Mouse (Mus musculus) heart, embryonic 13.5 days (tissue): ENCODE results near the gene Ephb2. TPM values are rescaled to one million over a fixed set of nuclear protein-coding genes. Genes with fewer than 3 reads are reported as not detected.

Experiments
- ATAC-seq: fragments of 200-750 bp; cut with Nextera tagmentation; 2 replicates; pipeline ENCODE4 v1.8.0; 2017; ENCODE audit warnings: moderate TSS enrichment; ENCODE audit not compliant: insufficient number of reproducible peaks, low FRiP score, low TSS enrichment; ENCODE audit errors: extremely low read depth
- H3K27ac ChIP-seq: fragments of 300-500 bp; sonication (generic); replicated peaks from 2 replicates; pipeline ENCODE4 v1.5.1; 2015; ENCODE audit warnings: moderate library complexity, mild to moderate bottlenecking, inconsistent platforms
- H3K27me3 ChIP-seq: fragments of 300-500 bp; sonication (generic); replicated peaks from 2 replicates; pipeline ENCODE4 v1.6.1; 2015; ENCODE audit warnings: mild to moderate bottlenecking, inconsistent platforms
- H3K36me3 ChIP-seq: fragments of 300-500 bp; sonication (generic); 2 replicates; pipeline ENCODE4 v1.6.1; 2015; ENCODE audit warnings: mild to moderate bottlenecking, inconsistent platforms
- H3K4me1 ChIP-seq: fragments of 300-500 bp; sonication (generic); 2 replicates; pipeline ENCODE4 v1.6.1; 2015; ENCODE audit warnings: inconsistent platforms
- H3K4me2 ChIP-seq: fragments of 300-500 bp; sonication (generic); 2 replicates; pipeline ENCODE4 v1.6.1; 2015; ENCODE audit warnings: inconsistent platforms, mild to moderate bottlenecking, moderate library complexity
- H3K4me3 ChIP-seq: fragments of 300-500 bp; sonication (generic); 2 replicates; pipeline ENCODE4 v1.5.1; 2015; ENCODE audit warnings: moderate library complexity, mild to moderate bottlenecking, inconsistent platforms
- H3K9ac ChIP-seq: fragments of 300-500 bp; sonication (generic); 2 replicates; pipeline ENCODE4 v1.6.1; 2015; ENCODE audit warnings: inconsistent platforms, mild to moderate bottlenecking, moderate library complexity
- H3K9me3 ChIP-seq: fragments of 300-500 bp; sonication (generic); 2 replicates; pipeline ENCODE4 v1.6.1; 2016; ENCODE audit warnings: inconsistent platforms
- WGBS: fragments of 180-500 bp; shearing (Covaris S2); methylation state at CpG from one replicate; pipeline ENCODE4 v1.1.7; 2015; ENCODE audit warnings: mixed read lengths; 5-methylcytosine and 5-hydroxymethylcytosine counted together
- polyA plus RNA-seq: library from polyadenylated mRNA; unstranded; fragments of >200 nt; fragmentation: Nextera tagmentation; extraction: Ambion mirVana; gene quantifications from 2 replicates; pipeline ENCODE4 v1.2.1, GENCODE M21; 2015

Ephb2 gene
- polyA plus RNA-seq, 1 experiment from 2014 or later: 1.2 TPM

- Histone ChIP-seq H3K27ac (no peak overlapping the region), H3K27me3 (peaks cover 4% of the 10 kb centered on the region; the same call in 1 of the 2 replicates), H3K4me3 (no peak overlapping the region), H3K36me3 (no peaks in the 10 kb centered on the region), H3K4me2 (no peak overlapping the region), H3K9me3 (no peaks in the 10 kb centered on the region), H3K9ac (no peak overlapping the region), H3K4me1 (peaks cover 43% of the 10 kb centered on the region)
- 90% methylated on average over 2 of the region's 2 CpGs for WGBS
- ATAC-seq: no peak
These were observed 106.2 kb downstream of the Ephb2 start for GRCm38 (mm10) chr4:136729574-136729973.

DNA sequence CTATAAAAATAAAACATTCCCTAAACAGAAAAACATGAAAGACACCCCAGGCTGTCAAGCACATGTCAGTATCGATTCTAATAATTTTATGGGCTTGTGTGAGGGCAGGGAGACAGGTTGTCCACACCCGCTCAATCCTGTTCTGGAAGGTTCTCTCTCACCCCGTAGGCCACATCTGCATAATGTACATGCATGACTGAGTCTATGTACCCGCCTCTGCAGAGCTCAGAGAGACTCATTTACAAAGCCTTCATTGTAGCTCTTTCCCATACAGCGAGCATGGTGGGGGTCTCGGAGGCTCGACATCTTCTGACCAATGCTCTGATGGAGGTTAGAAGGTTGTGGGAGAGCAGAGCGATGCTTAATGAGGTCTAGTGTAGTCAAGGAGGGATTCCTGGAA is 108.8 kb downstream of the Ephb2 start:
- Histone ChIP-seq H3K4me2 (no peak overlapping the region), H3K4me1 (peaks cover 19% of the 10 kb centered on the region), H3K4me3 (no peak overlapping the region), H3K36me3 (no peaks in the 10 kb centered on the region), H3K9ac (no peak overlapping the region), H3K27ac (no peak overlapping the region), H3K27me3 (0 out of 2 replicates have a peak, but pooled peaks cover 7% of the 10 kb centered on the region), H3K9me3 (no peaks in the 10 kb centered on the region)
- no peak for ATAC-seq
- WGBS: 84% methylated on average over 8 of the region's 8 CpGs

DNA sequence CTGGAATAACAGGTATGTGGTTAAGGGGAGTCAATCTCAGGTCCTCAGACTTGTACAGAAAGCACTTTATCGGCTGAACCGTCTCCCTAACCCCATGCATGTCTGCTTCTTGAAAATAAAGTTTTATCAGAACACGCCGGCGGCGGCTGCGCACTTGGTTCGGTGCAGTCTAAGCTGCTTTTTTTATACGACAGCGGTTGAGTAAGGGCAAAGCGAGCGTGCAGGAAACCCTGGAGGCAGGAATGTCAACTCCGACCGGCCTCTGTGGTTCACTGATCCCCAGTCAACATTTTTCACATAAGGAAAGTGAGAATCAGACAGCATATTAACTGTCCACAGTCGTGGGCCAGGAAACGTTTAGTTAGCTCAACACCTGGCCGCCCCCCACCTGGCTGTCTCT is 111.1 kb downstream of the Ephb2 start:
- peaks cover 15% of the 10 kb centered on the region; the same call in 1 of the 2 replicates for H3K27me3 ChIP-seq
- H3K27ac ChIP-seq: no peak overlapping the region
- no peak overlapping the region for H3K4me3 ChIP-seq
- no peaks in the 10 kb centered on the region for H3K9me3 ChIP-seq
- no peaks in the 10 kb centered on the region for H3K36me3 ChIP-seq
- no peak overlapping the region for H3K9ac ChIP-seq
- no peaks in the 10 kb centered on the region for H3K4me1 ChIP-seq
- WGBS: 59% methylated on average over 17 of the region's 17 CpGs
- no peak for ATAC-seq
- no peak overlapping the region for H3K4me2 ChIP-seq

DNA sequence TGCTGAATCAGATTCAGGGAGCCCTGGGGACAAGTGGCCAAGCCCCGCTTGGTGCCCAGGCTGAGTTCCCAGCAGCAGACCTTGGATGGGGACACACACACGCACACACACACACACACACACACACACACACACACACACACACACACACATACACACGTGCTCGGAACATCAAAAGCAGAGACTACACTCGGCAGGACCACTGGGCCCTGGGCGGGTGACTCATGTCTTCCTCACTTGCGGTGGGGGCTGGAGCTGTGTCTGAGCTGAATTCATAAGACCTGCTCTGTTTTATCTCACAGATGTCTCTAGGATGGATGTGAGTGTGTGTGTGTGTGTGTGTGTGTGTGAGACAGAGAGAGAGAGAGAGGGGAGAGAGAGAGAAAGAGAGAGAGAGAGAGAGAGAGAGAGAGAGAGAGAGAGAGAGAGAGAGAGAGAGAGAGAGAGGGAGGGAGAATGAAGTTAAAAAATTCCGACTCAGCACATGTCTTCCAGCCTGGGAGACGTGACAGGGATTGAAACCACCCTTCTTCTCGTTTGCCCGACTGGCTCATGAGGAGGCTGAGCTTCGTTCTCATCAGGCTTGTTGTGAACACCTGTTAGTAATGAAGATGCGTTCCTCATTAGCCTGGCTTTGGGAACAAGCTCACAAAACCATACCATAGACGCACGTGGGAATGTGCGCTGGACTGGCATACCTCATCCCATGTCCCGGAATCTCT is 113.3 kb downstream of the Ephb2 start:
- H3K9ac ChIP-seq: no peak overlapping the region
- H3K4me3 ChIP-seq: no peak overlapping the region
- ATAC-seq: no peak
- 54% methylated on average over 17 of the region's 17 CpGs for WGBS
- no peaks in the 10 kb centered on the region for H3K4me1 ChIP-seq
- H3K9me3 ChIP-seq: no peaks in the 10 kb centered on the region; the same call in 1 of the 2 replicates
- H3K27me3 ChIP-seq: peaks cover 12% of the 10 kb centered on the region; the same call in 1 of the 2 replicates
- no peak overlapping the region for H3K4me2 ChIP-seq
- H3K27ac ChIP-seq: no peak overlapping the region
- H3K36me3 ChIP-seq: no peaks in the 10 kb centered on the region

DNA sequence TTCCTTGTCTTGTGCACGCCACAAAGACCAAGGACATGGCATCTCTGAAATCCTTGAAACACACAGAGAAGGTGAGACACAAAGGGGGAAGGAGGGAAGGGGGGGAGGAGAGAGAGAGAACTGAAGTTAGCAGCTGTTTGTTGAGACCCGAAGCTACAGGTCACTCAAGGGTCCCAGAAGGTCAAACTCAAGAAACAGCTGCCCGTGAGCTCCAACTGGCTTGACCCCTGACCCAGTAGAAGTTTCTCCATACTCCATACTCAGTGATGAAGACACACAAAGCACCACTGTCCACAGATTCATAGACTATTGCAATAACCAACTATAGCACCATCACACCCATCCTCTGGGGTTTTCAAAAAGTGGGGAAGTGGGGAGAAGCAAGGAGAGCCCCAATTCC is 113.9 kb downstream of the Ephb2 start:
- 65% methylated on average over 3 of the region's 3 CpGs for WGBS
- Histone ChIP-seq H3K4me1 (no peaks in the 10 kb centered on the region), H3K4me2 (no peak overlapping the region), H3K36me3 (no peaks in the 10 kb centered on the region), H3K27me3 (peaks cover 13% of the 10 kb centered on the region; the same call in 1 of the 2 replicates), H3K27ac (no peak overlapping the region), H3K9me3 (no peaks in the 10 kb centered on the region; the same call in 1 of the 2 replicates), H3K4me3 (no peak overlapping the region), H3K9ac (no peak overlapping the region)
- ATAC-seq: no peak

DNA sequence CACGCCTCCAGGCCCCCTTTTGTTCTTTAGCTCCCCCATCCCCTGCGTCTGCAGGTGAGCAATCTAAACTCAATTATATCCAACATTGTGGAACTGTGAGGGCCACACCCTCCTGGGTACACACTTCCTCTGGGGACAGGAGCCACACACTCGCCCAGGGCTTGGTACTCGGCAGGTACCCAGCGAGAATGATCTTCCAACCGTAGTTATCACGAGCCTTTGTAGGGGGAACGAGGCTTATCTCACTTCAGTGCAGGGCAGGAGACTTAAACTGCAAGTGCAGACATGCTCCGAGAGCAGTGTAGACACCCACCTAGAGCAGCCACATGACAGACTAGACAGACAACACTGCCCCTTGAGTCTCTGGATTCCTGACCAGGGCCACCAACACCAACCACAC is 115.8 kb downstream of the Ephb2 start:
- WGBS: 46% methylated on average over 9 of the region's 9 CpGs

GRCm38 (mm10) chr4:136718193-136718986 is 117.4 kb downstream of the Ephb2 start:
- ATAC-seq: no peak
- Histone ChIP-seq H3K4me2 (no peak overlapping the region), H3K4me3 (no peak overlapping the region), H3K9me3 (no peaks in the 10 kb centered on the region; the same call in 1 of the 2 replicates), H3K27me3 (peaks cover 25% of the 10 kb centered on the region; the same call in 1 of the 2 replicates), H3K4me1 (no peaks in the 10 kb centered on the region), H3K9ac (no peak overlapping the region), H3K27ac (no peak overlapping the region), H3K36me3 (no peaks in the 10 kb centered on the region)
- WGBS: 82% methylated on average over 14 of the region's 14 CpGs

More for the DNA sequence above, 115.8 kb downstream of the Ephb2 start:
- no peaks in the 10 kb centered on the region for H3K36me3 ChIP-seq
- no peak for ATAC-seq
- H3K4me3 ChIP-seq: no peak overlapping the region
- H3K9me3 ChIP-seq: no peaks in the 10 kb centered on the region; the same call in 1 of the 2 replicates
- no peak overlapping the region for H3K4me2 ChIP-seq
- no peak overlapping the region for H3K9ac ChIP-seq
- H3K27me3 ChIP-seq: peaks cover 16% of the 10 kb centered on the region; the same call in 1 of the 2 replicates
- no peak overlapping the region for H3K27ac ChIP-seq
- no peaks in the 10 kb centered on the region for H3K4me1 ChIP-seq

DNA sequence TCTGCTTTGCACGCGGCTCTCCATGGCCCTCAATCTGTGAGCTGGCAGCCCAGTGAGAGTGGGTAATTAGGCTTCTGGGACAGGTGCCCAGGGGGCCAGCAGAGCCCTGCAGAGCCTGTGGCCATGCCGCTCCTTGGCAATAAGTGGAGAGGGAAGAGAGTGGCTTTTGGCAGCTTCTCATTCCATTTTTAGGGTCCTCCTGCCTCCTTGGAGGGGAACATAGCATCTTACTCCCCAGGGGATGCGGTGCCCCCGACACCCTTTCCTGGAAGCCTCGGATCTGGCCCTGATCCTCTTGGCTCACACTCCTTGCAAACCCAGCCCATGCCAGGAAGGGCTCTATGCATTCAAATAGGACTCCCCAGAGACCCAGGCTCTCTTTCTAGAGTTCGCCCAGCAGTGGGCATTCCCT is 119.2 kb downstream of the Ephb2 start:
- Histone ChIP-seq H3K4me2 (no peak overlapping the region), H3K9me3 (no peaks in the 10 kb centered on the region; the same call in 1 of the 2 replicates), H3K36me3 (no peaks in the 10 kb centered on the region), H3K4me3 (no peak overlapping the region), H3K27ac (no peak overlapping the region), H3K9ac (no peak overlapping the region), H3K27me3 (peaks cover 24% of the 10 kb centered on the region; the same call in 1 of the 2 replicates), H3K4me1 (peaks cover 9% of the 10 kb centered on the region; the same call in 1 of the 2 replicates)
- 78% methylated on average over 7 of the region's 7 CpGs for WGBS
- no peak for ATAC-seq

- no peak overlapping the region for H3K27ac ChIP-seq
- H3K4me2 ChIP-seq: no peak overlapping the region
- peaks cover 20% of the 10 kb centered on the region; the same call in 1 of the 2 replicates for H3K27me3 ChIP-seq
- H3K9me3 ChIP-seq: no peaks in the 10 kb centered on the region; the same call in 1 of the 2 replicates
- H3K36me3 ChIP-seq: no peaks in the 10 kb centered on the region
- no peak overlapping the region for H3K4me3 ChIP-seq
- no peak overlapping the region for H3K9ac ChIP-seq
- peaks cover 9% of the 10 kb centered on the region; the same call in 1 of the 2 replicates for H3K4me1 ChIP-seq
- 65% methylated on average over 6 of the region's 6 CpGs for WGBS
- no peak for ATAC-seq
These were observed 121.3 kb downstream of the Ephb2 start for GRCm38 (mm10) chr4:136714530-136714929.

DNA sequence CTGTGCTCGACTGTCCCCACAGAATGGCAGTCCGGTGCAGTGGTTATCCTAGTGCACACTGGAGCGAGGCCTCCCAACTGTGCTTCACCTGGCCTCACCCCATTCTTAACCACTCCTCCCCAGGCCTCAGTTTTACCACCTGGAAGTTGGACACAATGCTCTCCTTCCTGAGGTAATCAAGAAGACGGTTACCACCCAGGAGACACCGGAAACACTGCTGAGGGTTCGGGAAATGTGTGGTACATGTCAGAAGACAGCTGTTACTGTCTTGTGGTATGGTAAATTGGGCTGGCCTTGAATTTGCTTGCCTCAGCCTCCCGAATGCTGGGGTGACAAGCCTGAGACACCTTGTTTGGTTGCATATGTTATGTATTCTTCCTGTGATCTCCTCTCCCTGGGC is 121.9 kb downstream of the Ephb2 start:
- Histone ChIP-seq H3K4me3 (no peak overlapping the region), H3K9me3 (no peaks in the 10 kb centered on the region; the same call in 1 of the 2 replicates), H3K4me1 (peaks cover 13% of the 10 kb centered on the region), H3K4me2 (no peak overlapping the region), H3K9ac (no peak overlapping the region), H3K27ac (no peak overlapping the region), H3K36me3 (no peaks in the 10 kb centered on the region), H3K27me3 (peaks cover 20% of the 10 kb centered on the region; the same call in 1 of the 2 replicates)
- ATAC-seq: no peak
- 87% methylated on average over 7 of the region's 7 CpGs for WGBS

GRCm38 (mm10) chr4:136713431-136713830 is 122.4 kb downstream of the Ephb2 start:
- Histone ChIP-seq H3K27ac (no peak overlapping the region), H3K4me2 (no peak overlapping the region), H3K4me3 (no peak overlapping the region), H3K9me3 (no peaks in the 10 kb centered on the region), H3K36me3 (no peaks in the 10 kb centered on the region), H3K9ac (no peak overlapping the region), H3K27me3 (peaks cover 20% of the 10 kb centered on the region; the same call in 1 of the 2 replicates), H3K4me1 (peaks cover 17% of the 10 kb centered on the region)
- no peak for ATAC-seq
- 66% methylated on average over 3 of the region's 3 CpGs for WGBS
